Mouse (Mus musculus) mature B cell (primary cell): Measurements from ENCODE around the gene 6430531B16Rik.

Source experiments
- in situ Hi-C: fragments of 300-500 bp; cut with MboI; formaldehyde crosslinking; loops from 2 replicates; pipeline ENCODE4 v1.14.3; 2019

6430531B16Rik gene

GRCm38 (mm10) chr7:139937138-139937537 lies 41.4 kb downstream of the 6430531B16Rik start:
- in situ Hi-C loops, result no loop called here

- in situ Hi-C loops, result no loop called here
Measured at GRCm38 (mm10) chr7:139936705-139937104, 41.9 kb downstream of the 6430531B16Rik start.

DNA sequence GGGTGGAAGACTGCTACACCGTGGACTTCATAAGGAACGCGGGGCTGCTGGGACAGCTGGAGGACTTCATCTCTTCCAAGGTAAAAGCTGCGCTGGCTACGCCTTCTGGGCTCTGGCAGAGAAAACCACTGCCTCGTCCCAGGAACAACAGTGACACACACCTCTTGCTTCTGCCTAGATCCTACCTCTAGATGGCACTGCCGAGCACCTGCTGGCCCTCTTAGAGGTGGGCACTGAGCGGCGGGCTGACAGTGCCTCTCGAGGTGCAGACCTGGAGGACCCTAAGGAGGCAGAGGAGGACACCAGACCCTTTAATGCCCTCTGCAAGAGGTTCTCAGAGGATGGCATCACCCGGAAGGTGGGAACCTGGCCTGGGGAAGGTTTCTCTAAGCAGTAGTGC lies 47.8 kb downstream of the 6430531B16Rik start:
- in situ Hi-C loops, result no loop called here
